Mouse (Mus musculus) liver, embryonic 18 days (tissue): ENCODE measurements around the gene Ltb. TPM values are rescaled to one million over a fixed set of nuclear protein-coding genes. Genes with fewer than 3 reads are reported as not detected.

Experiments
- polyA plus RNA-seq: library from polyadenylated mRNA; depleted of rRNA; stranded (reverse); fragments of >200 nt; gene quantifications from 2 replicates; pipeline ENCODE4 v1.2.3, GENCODE M21; 2012; rRNA removed

The Ltb gene
- 5.2 and 5.9 TPM in 2 replicates for polyA plus RNA-seq

DNA sequence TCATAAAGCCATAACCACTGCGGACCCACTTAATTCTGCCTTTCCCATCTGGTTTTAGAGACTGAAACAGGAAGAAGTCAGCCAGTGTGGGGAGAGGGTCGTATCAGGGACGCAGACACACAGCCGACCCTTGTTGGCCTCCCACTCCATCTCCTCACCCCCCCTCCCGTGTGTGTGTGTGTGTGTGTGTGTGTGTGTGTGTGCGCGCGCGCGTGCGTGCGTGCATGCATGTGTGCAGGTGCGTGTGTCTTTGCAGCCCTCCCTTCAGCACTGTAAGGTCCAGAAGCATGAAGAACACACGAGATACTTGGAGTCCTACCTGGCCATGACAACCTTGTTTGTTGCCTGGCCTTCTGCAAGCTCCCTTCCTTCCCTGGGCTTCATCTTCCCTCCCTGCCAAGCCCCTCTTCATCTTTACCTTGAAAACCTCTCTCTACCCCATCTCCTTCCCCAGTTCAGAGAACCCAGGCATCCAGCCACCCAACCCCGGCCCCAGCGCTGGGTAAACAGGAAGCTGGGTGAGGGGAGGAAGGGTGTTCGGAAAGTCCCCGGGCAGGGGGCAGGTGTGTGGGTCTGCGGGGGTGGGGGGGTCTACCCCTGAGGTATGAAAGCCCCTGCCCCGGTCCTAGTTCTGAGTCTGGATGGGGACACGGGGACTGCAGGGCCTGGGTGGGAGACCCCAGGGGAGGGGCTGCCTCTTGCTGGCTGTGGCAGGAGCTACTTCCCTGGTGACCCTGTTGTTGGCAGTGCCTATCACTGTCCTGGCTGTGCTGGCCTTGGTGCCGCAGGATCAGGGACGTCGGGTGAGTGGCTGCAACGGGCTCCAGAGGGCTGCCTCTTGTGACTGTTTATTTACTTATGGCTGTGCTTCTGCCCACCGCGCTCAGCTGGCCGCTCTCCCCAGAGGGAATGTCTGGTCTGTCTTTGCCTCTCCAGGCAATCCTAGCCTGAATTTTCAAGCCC is at the start of gene Ltb:
TSS of gene Ltb (plus strand) at position 559 of the 963 bp plus-strand sequence.

DNA sequence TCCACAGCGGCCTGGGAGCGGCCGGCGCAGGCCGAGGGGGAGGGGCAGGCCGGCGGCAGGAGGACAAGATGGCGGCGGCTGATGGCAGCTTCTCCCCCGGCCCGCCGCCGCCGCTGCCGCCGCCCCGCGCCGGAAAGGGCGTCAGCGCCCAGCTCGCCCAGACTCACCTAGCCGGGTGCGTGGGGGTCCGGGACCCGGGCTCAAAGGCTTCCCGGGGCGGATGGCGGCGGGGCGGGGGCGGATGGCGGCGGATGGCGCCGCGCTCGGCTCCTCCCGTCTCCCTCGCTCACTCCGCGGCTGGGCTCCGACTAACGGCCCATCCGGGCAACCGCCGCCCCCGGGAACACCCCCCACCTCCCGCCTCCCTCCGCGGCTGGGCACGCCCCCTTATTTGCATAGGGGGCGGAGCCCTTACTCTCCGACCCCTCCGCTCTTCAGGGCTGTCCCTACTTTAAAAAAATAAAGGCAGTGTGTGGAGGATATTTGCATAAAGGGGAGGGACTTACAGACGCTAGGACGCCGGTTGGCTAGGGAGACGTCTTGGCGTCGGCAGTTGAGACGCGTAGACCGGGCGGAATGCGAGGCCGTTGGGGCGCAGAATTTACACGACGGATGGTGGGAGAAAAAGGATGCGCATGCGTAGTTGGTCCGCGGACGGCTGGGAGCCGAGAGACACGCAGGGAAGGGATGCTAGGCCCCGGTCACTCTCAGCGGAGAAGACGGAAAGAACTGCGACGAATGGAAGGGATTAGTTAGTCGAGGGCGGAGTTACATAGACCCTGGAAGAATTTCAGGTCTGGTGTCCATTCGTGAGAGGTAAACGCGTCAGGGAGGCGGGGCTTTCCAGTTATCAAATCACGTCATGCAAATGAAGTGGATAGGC is 29.4 kb upstream of the Ltb start, which contains the start of gene Prrc2a:
TSS of gene Prrc2a (minus strand) at position 330 of the 883 bp plus-strand sequence.

DNA sequence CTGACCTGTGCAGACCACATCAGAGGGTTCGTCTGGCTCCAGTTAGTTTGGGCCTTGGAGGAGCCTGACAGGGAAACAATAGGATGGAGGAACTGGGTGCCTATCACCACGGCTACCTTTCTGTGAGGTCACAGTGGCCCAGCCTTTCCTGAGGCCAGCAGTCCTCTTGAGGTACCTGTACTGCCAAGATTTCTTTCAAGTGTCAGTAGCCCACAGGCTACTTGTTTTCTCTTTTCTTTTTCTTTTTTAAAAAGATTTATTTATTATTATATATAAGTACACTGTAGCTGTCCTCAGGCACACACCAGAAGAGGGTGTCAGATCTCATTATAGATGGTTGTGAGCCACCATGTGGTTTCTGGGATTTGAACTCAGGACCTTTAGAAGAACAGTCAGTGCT is 18.3 kb upstream of the Ltb start, which contains the start of gene Aif1:
TSS of gene Aif1 (minus strand) at position 101 of the 400 bp plus-strand sequence.

DNA sequence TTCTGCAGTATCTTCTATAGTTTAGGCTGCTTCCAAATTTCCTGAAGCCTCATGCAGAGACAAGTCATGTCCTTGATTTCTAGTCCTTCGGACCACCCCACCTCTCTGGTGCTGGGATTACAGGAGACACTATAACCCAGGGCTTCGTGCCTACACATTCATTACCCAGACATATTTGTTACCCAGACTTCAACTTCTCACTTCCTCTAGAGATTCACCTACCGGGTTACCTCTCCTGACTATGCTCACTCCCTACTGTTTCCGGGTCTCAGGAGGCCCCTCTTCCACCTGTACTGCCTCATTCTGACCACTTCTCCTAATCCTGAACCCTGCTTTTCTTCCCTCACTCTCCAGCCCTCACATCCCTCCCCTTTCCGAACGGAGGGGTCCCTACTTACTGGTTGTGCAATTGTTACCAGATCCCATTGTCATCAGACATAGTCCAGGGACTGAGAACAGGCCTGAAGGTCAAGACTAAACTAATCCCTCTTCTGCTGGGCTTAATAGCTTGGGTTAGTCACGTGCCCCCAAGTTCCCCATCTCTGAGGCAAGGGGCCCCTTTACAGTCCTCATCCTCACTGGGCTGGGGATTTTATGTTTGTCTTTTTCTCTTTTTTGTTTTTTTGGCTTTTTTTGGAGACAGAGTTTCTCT is 6.2 kb upstream of the Ltb start, which contains the start of gene Lst1:
TSS of gene Lst1 (minus strand) at position 481 of the 652 bp plus-strand sequence.

DNA sequence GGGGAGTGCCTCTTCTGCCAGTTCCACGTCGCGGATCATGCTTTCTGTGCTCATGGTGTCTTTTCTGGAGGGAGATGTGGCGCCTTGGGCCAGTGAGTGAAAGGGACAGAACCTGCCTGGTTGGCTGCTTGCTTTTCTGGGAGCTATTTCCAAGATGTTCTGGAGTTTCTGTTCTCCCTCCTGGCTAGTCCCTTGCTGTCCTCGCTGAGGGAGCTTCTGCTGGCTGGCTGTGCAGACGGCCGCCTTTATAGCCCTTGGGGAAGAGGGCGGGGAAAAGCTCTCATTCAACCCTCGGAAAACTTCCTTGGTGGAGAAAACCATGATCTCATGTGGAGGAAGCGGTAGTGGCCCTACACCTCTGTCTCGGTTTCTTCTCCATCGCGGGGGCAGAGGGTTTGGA is 7.5 kb downstream of the Ltb start, which contains the start of gene Tnf:
TSS of gene Tnf (minus strand) at position 221 of the 400 bp plus-strand sequence.

DNA sequence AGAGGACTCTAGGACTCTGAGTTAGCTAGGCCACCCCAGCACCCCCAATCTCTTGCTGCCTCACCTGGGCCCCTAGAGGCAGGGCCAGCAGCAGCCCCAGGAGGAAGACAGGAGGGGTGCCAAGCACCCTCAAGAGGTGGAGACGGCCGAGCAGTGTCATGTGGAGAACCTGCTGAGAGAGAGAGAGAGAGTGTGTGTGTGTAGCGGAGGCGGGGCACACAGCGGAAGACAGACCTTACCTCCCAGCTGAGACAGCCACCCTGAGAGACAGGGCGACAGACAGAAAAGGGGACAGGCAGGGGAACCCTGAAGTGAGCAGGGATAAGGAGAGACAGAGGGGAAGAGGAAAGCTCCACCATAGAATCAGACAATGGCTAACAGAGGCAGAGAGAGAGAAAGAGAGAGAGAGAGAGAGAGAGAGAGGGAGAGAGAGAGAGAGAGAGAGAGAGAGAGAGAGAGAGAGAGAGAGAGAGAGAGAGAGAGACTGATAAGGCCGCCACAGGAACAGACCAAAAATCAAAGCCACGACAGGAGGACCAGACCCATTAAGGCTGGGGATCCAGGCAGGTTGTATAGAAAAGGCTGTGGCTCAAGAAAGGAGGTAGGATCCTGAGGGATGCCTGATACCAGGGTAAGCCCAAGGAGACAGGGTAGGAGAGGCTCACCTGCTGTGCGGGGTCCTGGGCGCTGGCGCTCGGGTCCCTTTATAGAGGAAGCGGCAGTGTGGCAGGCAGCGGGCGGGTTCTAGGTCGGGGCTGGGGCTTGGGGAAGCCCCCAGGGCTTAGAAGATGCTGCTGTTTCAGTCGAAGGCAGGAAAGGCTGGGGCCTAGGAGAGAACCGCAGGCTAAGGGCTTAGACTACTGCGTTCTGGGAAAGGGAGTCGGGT is 10.5 kb downstream of the Ltb start, which contains the start of gene Lta:
TSS of gene Lta (minus strand) at position 858 of the 886 bp plus-strand sequence.

DNA sequence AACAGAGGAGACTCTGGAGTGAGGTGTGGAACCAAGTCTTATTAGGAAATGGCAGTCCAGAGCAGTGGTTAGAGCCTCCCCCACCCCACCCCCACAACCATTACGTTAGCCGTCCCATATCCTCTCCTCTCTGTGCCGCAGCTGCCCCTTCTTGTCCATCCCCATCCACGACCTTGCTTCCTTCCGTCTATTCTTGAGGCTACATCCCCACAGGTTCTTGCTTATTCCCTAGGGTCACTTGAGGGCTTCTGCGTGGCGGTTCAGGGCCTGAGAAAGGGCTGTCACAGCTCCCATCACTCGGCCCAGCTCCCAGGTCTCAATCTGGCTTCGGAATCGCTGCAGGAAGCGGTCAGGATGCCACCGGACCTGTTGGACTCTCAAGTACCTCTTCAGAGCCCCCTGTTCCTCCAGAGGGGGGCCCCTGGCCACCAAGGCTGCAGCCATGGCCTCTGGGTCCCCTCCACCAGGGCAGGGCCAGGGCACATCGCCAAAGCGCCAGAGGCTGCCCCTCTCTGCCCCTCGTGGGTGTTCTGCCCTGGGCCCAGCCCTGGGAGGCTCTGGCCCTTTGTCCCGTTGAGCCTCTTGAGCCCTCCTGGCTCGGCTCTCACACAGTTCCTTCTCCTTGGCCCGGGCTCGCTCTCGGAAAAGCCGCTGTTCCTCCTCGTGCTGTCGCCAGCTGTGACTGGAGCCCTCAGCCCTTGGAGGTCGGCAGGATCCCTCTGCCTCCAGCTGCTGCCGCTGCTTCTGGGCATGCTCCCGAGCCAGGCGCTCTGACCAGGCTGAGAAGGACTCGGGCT is 26.1 kb downstream of the Ltb start, which contains the start of gene Gm16181:
TSS of gene Gm16181 (plus strand) at position 679 of the 797 bp plus-strand sequence.

DNA sequence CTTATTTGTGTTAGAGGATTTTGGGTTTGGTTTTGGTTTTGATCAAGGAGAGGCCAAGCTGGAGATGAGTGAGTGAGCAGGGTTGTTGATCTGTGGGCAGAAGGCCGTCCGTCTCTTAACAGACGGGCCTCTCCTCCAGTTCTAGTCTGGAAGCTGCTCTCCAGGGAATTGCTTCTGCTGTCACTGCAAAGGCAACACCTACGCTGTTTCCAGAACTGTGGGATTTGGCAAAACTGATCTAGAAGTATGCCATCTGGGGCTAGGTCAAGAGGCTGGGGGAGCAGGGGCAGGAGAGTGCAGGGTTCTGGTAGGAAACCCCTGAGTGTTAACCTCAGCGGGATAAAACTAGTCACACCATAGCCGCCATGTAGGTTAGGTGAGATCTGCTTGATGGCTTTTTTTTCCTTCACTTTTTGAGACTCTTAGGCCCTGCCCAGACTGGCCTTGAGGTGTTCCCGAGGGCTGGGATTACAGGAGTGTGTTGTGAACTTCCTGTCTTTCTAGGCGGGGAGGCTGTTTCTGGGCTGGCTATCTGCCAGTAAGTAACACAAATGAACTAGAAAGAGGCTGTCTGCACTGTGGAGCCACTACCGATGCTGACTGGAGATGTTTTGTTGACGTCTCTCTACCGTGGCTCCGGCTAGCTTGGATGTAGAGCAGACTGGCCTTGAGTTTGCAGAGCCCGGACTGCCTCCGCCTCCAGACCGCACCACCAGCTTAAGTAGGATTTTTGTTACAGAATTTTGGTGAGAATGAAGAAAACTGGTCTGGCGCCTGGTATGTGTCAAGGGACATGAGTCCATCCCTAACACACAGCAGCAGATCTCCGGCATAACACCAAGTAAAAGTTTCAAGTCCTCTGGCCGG is 39.1 kb downstream of the Ltb start, which contains the start of gene Atp6v1g2:
TSS of gene Atp6v1g2 (plus strand) at position 547 of the 867 bp plus-strand sequence.

DNA sequence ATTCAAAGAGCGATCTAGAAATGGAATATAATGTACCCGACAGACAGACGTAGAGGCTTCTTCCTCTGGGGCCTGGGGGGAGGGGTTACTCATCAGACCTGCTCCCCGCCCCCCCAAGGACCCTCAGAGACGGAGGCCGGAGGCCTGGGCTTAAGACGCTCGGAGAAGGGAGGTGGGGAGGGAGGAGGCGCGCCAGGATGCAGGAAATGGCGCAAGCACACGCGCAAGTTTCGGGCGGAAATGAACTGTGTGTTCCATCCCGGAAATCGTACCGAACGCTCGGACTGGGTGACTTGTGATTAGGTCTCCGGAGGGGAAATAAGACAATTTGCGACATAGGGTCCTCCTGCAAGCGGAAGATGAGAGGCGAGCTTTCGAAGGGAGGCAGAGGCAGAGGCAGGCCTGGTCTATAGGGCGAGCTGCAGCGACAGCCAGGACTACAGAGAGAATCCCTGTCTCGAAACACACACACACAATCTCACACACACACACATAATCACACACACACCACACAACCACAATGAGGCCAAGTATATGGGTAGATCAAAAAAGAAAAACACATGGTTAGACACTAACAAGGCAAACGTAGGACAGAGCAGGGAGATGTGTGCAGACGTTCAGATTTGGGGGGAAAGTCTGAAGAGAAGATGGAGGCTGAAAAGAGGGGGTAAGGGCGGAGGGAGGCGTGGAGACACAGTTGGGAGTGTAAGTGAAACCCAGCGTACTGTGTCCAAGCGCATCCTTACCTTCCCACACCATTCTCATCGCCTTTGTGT is 41.6 kb downstream of the Ltb start, which contains the start of gene Nfkbil1:
TSS of gene Nfkbil1 (minus strand) at position 179 of the 776 bp plus-strand sequence.

DNA sequence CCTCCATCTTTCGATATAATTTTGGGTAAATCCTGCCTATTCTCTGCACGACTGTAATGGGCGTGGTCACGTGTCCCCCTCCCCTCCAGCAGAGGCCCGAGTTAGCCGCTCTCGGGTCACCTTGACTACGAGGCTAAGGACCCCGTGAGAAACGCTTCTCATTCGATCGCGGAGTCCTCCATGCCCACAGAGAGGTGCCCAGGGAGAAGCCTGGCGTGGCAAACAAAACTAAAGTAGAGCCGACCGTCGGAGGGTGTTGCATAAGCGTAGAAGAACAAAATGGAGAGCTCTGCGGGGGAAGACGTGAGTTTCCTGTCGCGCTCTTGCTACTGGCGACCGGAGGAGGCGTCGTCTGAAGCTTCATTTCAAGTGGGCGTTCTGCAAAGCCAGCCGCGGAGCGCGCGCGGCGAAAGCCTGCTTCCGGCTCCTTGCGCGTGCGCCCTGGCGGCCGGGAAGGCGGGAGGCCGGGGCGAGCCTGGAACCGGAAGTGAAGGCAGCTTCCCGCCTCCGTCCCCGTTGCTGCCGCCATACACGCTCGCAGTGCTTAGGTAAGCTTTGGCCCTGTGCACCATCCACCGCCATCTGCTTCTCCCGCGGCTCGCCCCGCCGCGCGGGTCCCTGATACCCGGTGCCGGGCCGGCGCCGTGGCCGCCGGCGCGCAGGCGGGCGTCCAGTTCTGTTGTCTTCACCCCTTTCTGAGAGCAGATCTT is 47.2 kb downstream of the Ltb start, which contains the start of gene Ddx39b:
TSS of gene Ddx39b (plus strand) at position 442 of the 710 bp plus-strand sequence.

Other genes starting within 250 kb of the Ltb start
- gene Hspa1b, start 235.2 kb upstream of the Ltb start, polyA plus RNA-seq: 3.1 and 3.3 TPM in 2 replicates
- gene Gm20481, start 224.5 kb upstream of the Ltb start, polyA plus RNA-seq: not detected in 2 replicates
- 1.9 and 2.5 TPM in 2 replicates for gene Hspa1a, start 222.3 kb upstream of the Ltb start, polyA plus RNA-seq
- gene Hspa1l, start 221.7 kb upstream of the Ltb start, polyA plus RNA-seq: 0.06 and 0.07 TPM in 2 replicates
- 64.3 and 69.6 TPM in 2 replicates for gene Lsm2, start 212.6 kb upstream of the Ltb start, polyA plus RNA-seq
- 42.1 and 47.2 TPM in 2 replicates for gene Vars, start 193.5 kb upstream of the Ltb start, polyA plus RNA-seq
- gene Vwa7, start 177.9 kb upstream of the Ltb start, polyA plus RNA-seq: 0.17 and 0.23 TPM in 2 replicates
- gene Sapcd1, start 166.4 kb upstream of the Ltb start, polyA plus RNA-seq: 4.3 and 5.0 TPM in 2 replicates
- gene Msh5, start 147.7 kb upstream of the Ltb start, polyA plus RNA-seq: 7.7 and 8.5 TPM in 2 replicates
- gene Clic1, start 144.5 kb upstream of the Ltb start, polyA plus RNA-seq: 88.4 and 92.7 TPM in 2 replicates
- 13.9 and 14.9 TPM in 2 replicates for gene Ddah2, start 135.4 kb upstream of the Ltb start, polyA plus RNA-seq
- 0.06 TPM in 1 of 2 replicates, not detected in the other for gene Ly6g6c, start 129.1 kb upstream of the Ltb start, polyA plus RNA-seq
- gene Mpig6b, start 128.3 kb upstream of the Ltb start, polyA plus RNA-seq: 1.5 and 1.9 TPM in 2 replicates
- gene Ly6g6e, start 117.5 kb upstream of the Ltb start, polyA plus RNA-seq: 0.28 and 0.30 TPM in 2 replicates
- gene Ly6g6d, start 116.4 kb upstream of the Ltb start, polyA plus RNA-seq: 0.71 and 0.79 TPM in 2 replicates
- 4.7 and 4.8 TPM in 2 replicates for gene Ly6g6f, start 108.8 kb upstream of the Ltb start, polyA plus RNA-seq
- 32.1 and 32.4 TPM in 2 replicates for gene Abhd16a, start 105.2 kb upstream of the Ltb start, polyA plus RNA-seq
- gene Ly6g5c, start 86.2 kb upstream of the Ltb start, polyA plus RNA-seq: not detected in 2 replicates
- gene Ly6g5b, start 79.0 kb upstream of the Ltb start, polyA plus RNA-seq: 0.46 and 0.64 TPM in 2 replicates
- 8.0 and 8.7 TPM in 2 replicates for gene Gpank1, start 73.0 kb upstream of the Ltb start, polyA plus RNA-seq
- gene Csnk2b, start 72.4 kb upstream of the Ltb start, polyA plus RNA-seq: 84.1 and 85.2 TPM in 2 replicates
- gene D17H6S53E, start 68.1 kb upstream of the Ltb start, polyA plus RNA-seq: 1.8 and 2.0 TPM in 2 replicates
- 464 and 524 TPM in 2 replicates for gene Apom, start 62.4 kb upstream of the Ltb start, polyA plus RNA-seq
- gene Bag6, start 59.3 kb upstream of the Ltb start, polyA plus RNA-seq: 37.8 and 48.6 TPM in 2 replicates
- gene Prrc2a, start 29.5 kb upstream of the Ltb start, polyA plus RNA-seq: 42.6 and 57.5 TPM in 2 replicates
- gene Aif1, start 18.4 kb upstream of the Ltb start, polyA plus RNA-seq: 10.5 and 12.9 TPM in 2 replicates
- 69.9 and 71.0 TPM in 2 replicates for gene Lst1, start 6.0 kb upstream of the Ltb start, polyA plus RNA-seq
- 1.4 TPM in 2 replicates for gene Tnf, start 7.6 kb downstream of the Ltb start, polyA plus RNA-seq
- 0.06 TPM in 1 of 2 replicates, not detected in the other for gene Lta, start 10.9 kb downstream of the Ltb start, polyA plus RNA-seq
- 0.08 and 0.26 TPM in 2 replicates for gene Gm16181, start 26.4 kb downstream of the Ltb start, polyA plus RNA-seq
- gene Atp6v1g2, start 39.2 kb downstream of the Ltb start, polyA plus RNA-seq: 2.0 and 2.3 TPM in 2 replicates
- 5.1 and 5.4 TPM in 2 replicates for gene Nfkbil1, start 41.4 kb downstream of the Ltb start, polyA plus RNA-seq
- 170 and 199 TPM in 2 replicates for gene Ddx39b, start 47.3 kb downstream of the Ltb start, polyA plus RNA-seq
- 108 and 132 TPM in 2 replicates for gene H2-D1, start 68.3 kb downstream of the Ltb start, polyA plus RNA-seq
- 0.06 TPM in 2 replicates for gene H2-Q1, start 126.0 kb downstream of the Ltb start, polyA plus RNA-seq
- gene H2-Q2, start 147.8 kb downstream of the Ltb start, polyA plus RNA-seq: 2.3 and 3.8 TPM in 2 replicates
- gene H2-Q4, start 185.2 kb downstream of the Ltb start, polyA plus RNA-seq: 18.2 and 23.7 TPM in 2 replicates
- 10.0 and 14.3 TPM in 2 replicates for gene H2-Q6, start 230.4 kb downstream of the Ltb start, polyA plus RNA-seq
- gene H2-Q7, start 244.7 kb downstream of the Ltb start, polyA plus RNA-seq: 10.8 and 12.6 TPM in 2 replicates